Mouse (Mus musculus): Measurements from ENCODE around the gene Atp5d. TPM values are rescaled to one million over a fixed set of nuclear protein-coding genes. Genes with fewer than 3 reads are reported as not detected.

Gene Atp5d
- polyA plus RNA-seq, 1 experiment from 2014 or later = 504 TPM

GRCm38 (mm10) chr10:80104181-80104580, 34.3 kb upstream of the Atp5d start:
- Histone ChIP-seq H3K27ac (no peak overlapping the region), H3K4me3 (no peak overlapping the region), H3K27me3 (ENCODE audit: insufficient read depth, poor library complexity, severe bottlenecking) (no peaks in the 10 kb centered on the region), H3K9me3 (no peaks in the 10 kb centered on the region), H3K4me1 (replicated peaks) (peaks cover 34% of the 10 kb centered on the region), H3K36me3 (no peaks in the 10 kb centered on the region)
- WGBS = 79% methylated on average over 3 of the region's 3 CpGs
- no peak for DNase-seq (ENCODE audit: low spot score)

- Histone ChIP-seq H3K4me1 (replicated peaks) (peaks cover 23% of the 10 kb centered on the region), H3K4me3 (no peak within 1 kb of the TSS), H3K9me3 (no peaks in the 10 kb centered on the region), H3K36me3 (no peaks in the 10 kb centered on the region), H3K27me3 (ENCODE audit: insufficient read depth, poor library complexity, severe bottlenecking) (no peaks in the 10 kb centered on the region), H3K27ac (0 out of 2 replicates have a peak within 1 kb of the TSS, but pooled peaks have one; percentile 35)
- WGBS = 68% methylated on average over 5 of the region's 5 CpGs
- DNase-seq (ENCODE audit: low spot score) = no peak
These were observed 33.0 kb upstream of the Atp5d start, which contains the start of gene Sbno2 for GRCm38 (mm10) chr10:80105460-80105859. Gene Sbno2 (minus strand): TSS chr10:80105571.

GRCm38 (mm10) chr10:80105926-80106325, 32.5 kb upstream of the Atp5d start:
- Histone ChIP-seq H3K27ac (no peak overlapping the region), H3K27me3 (ENCODE audit: insufficient read depth, poor library complexity, severe bottlenecking) (no peaks in the 10 kb centered on the region), H3K4me1 (replicated peaks) (peaks cover 19% of the 10 kb centered on the region), H3K4me3 (no peak overlapping the region), H3K9me3 (no peaks in the 10 kb centered on the region), H3K36me3 (no peaks in the 10 kb centered on the region)
- 69% methylated on average over 5 of the region's 5 CpGs for WGBS
- DNase-seq (ENCODE audit: low spot score) = no peak

- H3K36me3 ChIP-seq = no peaks in the 10 kb centered on the region
- no peak overlapping the region for H3K4me3 ChIP-seq
- no peaks in the 10 kb centered on the region for H3K27me3 ChIP-seq (ENCODE audit: insufficient read depth, poor library complexity, severe bottlenecking)
- no peak for DNase-seq (ENCODE audit: low spot score)
- H3K27ac ChIP-seq = no peak overlapping the region
- peaks cover 4% of the 10 kb centered on the region for H3K4me1 ChIP-seq (replicated peaks)
- 66% methylated on average over 6 of the region's 6 CpGs for WGBS
- no peaks in the 10 kb centered on the region for H3K9me3 ChIP-seq
These were observed 30.8 kb upstream of the Atp5d start for GRCm38 (mm10) chr10:80107678-80108077.

- 3% methylated on average over 27 of the region's 27 CpGs for WGBS
- peak overlapping the region; percentile 95 for H3K27ac ChIP-seq
- peak; percentile 92 for DNase-seq (ENCODE audit: low spot score)
These were observed 23.8 kb upstream of the Atp5d start for GRCm38 (mm10) chr10:80114341-80115284.

GRCm38 (mm10) chr10:80115290-80115943, 23.0 kb upstream of the Atp5d start, which contains the start of gene Stk11:
Gene Stk11 (plus strand): TSS chr10:80115803.
- peaks cover 34% of the 10 kb centered on the region for H3K36me3 ChIP-seq
- H3K27me3 ChIP-seq (ENCODE audit: insufficient read depth, poor library complexity, severe bottlenecking) = no peaks in the 10 kb centered on the region
- H3K9me3 ChIP-seq = no peaks in the 10 kb centered on the region
- peak within 1 kb of the TSS; percentile 92 for H3K4me3 ChIP-seq
- H3K4me1 ChIP-seq (replicated peaks) = peaks cover 49% of the 10 kb centered on the region
- under 1% methylated on average over 70 of the region's 70 CpGs for WGBS
- peak; percentile 99 for DNase-seq (ENCODE audit: low spot score)
- peak within 1 kb of the TSS; percentile 95 for H3K27ac ChIP-seq

More at GRCm38 (mm10) chr10:80114341-80115284, 23.8 kb upstream of the Atp5d start:
- Histone ChIP-seq H3K36me3 (peaks cover 26% of the 10 kb centered on the region), H3K4me1 (replicated peaks) (peaks cover 41% of the 10 kb centered on the region), H3K4me3 (peak overlapping the region; percentile 92), H3K9me3 (no peaks in the 10 kb centered on the region), H3K27me3 (ENCODE audit: insufficient read depth, poor library complexity, severe bottlenecking) (no peaks in the 10 kb centered on the region)

- DNase-seq (ENCODE audit: low spot score) = no peak
- Histone ChIP-seq H3K27me3 (ENCODE audit: insufficient read depth, poor library complexity, severe bottlenecking) (no peaks in the 10 kb centered on the region), H3K4me3 (peak overlapping the region; percentile 92), H3K36me3 (peaks cover 39% of the 10 kb centered on the region), H3K27ac (peak overlapping the region; percentile 95), H3K4me1 (replicated peaks) (peaks cover 50% of the 10 kb centered on the region), H3K9me3 (no peaks in the 10 kb centered on the region)
- WGBS = under 1% methylated on average over 63 of the region's 63 CpGs
These were observed 22.5 kb upstream of the Atp5d start for GRCm38 (mm10) chr10:80115944-80116335.

- WGBS = 1% methylated on average over 27 of the region's 27 CpGs
- peaks cover 45% of the 10 kb centered on the region for H3K36me3 ChIP-seq
- peaks cover 50% of the 10 kb centered on the region for H3K4me1 ChIP-seq (replicated peaks)
- no peaks in the 10 kb centered on the region for H3K27me3 ChIP-seq (ENCODE audit: insufficient read depth, poor library complexity, severe bottlenecking)
- H3K9me3 ChIP-seq = no peaks in the 10 kb centered on the region
- H3K4me3 ChIP-seq = peak overlapping the region; percentile 92
- H3K27ac ChIP-seq = peak overlapping the region; percentile 95
- peak; percentile 45 for DNase-seq (ENCODE audit: low spot score)
These were observed 21.9 kb upstream of the Atp5d start for GRCm38 (mm10) chr10:80116563-80116926.

GRCm38 (mm10) chr10:80116927-80117691, 21.3 kb upstream of the Atp5d start:
- DNase-seq (ENCODE audit: low spot score) = peak; percentile 36
- peaks cover 51% of the 10 kb centered on the region for H3K36me3 ChIP-seq
- peak overlapping the region; percentile 92 for H3K4me3 ChIP-seq
- H3K27ac ChIP-seq = peak overlapping the region; percentile 95
- H3K9me3 ChIP-seq = no peaks in the 10 kb centered on the region
- H3K4me1 ChIP-seq (replicated peaks) = peaks cover 50% of the 10 kb centered on the region
- H3K27me3 ChIP-seq (ENCODE audit: insufficient read depth, poor library complexity, severe bottlenecking) = no peaks in the 10 kb centered on the region
- 5% methylated on average over 30 of the region's 30 CpGs for WGBS

- DNase-seq (ENCODE audit: low spot score) = no peak
- Histone ChIP-seq H3K27ac (peak overlapping the region; percentile 95), H3K4me3 (peak overlapping the region; percentile 92), H3K9me3 (no peaks in the 10 kb centered on the region), H3K36me3 (peaks cover 56% of the 10 kb centered on the region), H3K4me1 (replicated peaks) (peaks cover 50% of the 10 kb centered on the region), H3K27me3 (ENCODE audit: insufficient read depth, poor library complexity, severe bottlenecking) (no peaks in the 10 kb centered on the region)
- 65% methylated on average over 1 of the region's 1 CpGs for WGBS
These were observed 20.7 kb upstream of the Atp5d start for GRCm38 (mm10) chr10:80117736-80118135.

- Histone ChIP-seq H3K4me1 (replicated peaks) (peaks cover 50% of the 10 kb centered on the region), H3K9me3 (no peaks in the 10 kb centered on the region), H3K27ac (peak overlapping the region; percentile 95; the same call in 1 of the 2 replicates), H3K36me3 (peaks cover 65% of the 10 kb centered on the region), H3K4me3 (peak overlapping the region; percentile 92), H3K27me3 (ENCODE audit: insufficient read depth, poor library complexity, severe bottlenecking) (no peaks in the 10 kb centered on the region)
- 76% methylated on average over 6 of the region's 6 CpGs for WGBS
- DNase-seq (ENCODE audit: low spot score) = no peak
These were observed 19.9 kb upstream of the Atp5d start for GRCm38 (mm10) chr10:80118552-80118951.

GRCm38 (mm10) chr10:80120146-80120545, 18.3 kb upstream of the Atp5d start:
- H3K4me3 ChIP-seq = peak overlapping the region; percentile 20; the same call in 1 of the 2 replicates
- H3K27me3 ChIP-seq (ENCODE audit: insufficient read depth, poor library complexity, severe bottlenecking) = no peaks in the 10 kb centered on the region
- no peak overlapping the region for H3K27ac ChIP-seq
- no peak for DNase-seq (ENCODE audit: low spot score)
- WGBS = 97% methylated on average over 2 of the region's 2 CpGs
- H3K9me3 ChIP-seq = no peaks in the 10 kb centered on the region
- H3K4me1 ChIP-seq (replicated peaks) = peaks cover 45% of the 10 kb centered on the region
- peaks cover 80% of the 10 kb centered on the region for H3K36me3 ChIP-seq
